Mouse (Mus musculus) brain, embryonic 18.5 days (tissue): ENCODE data around the gene Ppil3.

ENCODE experiments used
- DNase-seq: peaks from one replicate; pipeline ENCODE4 v3.0.0-alpha.2; 2012; ENCODE audit warnings: low read depth, low spot score

Ppil3 gene

GRCm38 (mm10) chr1:58409553-58410197, 35.6 kb downstream of the Ppil3 start:
- DNase-seq = no peak

GRCm38 (mm10) chr1:58408141-58408540, 37.1 kb downstream of the Ppil3 start:
- DNase-seq = no peak

- no peak for DNase-seq
These were observed 38.0 kb downstream of the Ppil3 start for GRCm38 (mm10) chr1:58407321-58407720.

- DNase-seq = no peak
These were observed 41.5 kb downstream of the Ppil3 start for GRCm38 (mm10) chr1:58403745-58404144.

GRCm38 (mm10) chr1:58401396-58401795, 43.9 kb downstream of the Ppil3 start:
- no peak for DNase-seq

- DNase-seq = no peak
These were observed 47.6 kb downstream of the Ppil3 start for GRCm38 (mm10) chr1:58397731-58398130.

GRCm38 (mm10) chr1:58396179-58396578, 49.1 kb downstream of the Ppil3 start:
- no peak for DNase-seq

GRCm38 (mm10) chr1:58395341-58395740, 49.9 kb downstream of the Ppil3 start:
- DNase-seq = no peak

GRCm38 (mm10) chr1:58393284-58394195, 51.7 kb downstream of the Ppil3 start:
- DNase-seq = no peak

GRCm38 (mm10) chr1:58392652-58393283, 52.5 kb downstream of the Ppil3 start, which contains the start of gene Bzw1:
Gene Bzw1 (plus strand): TSS chr1:58392898.
- DNase-seq = peak; percentile 83

- peak; percentile 18 for DNase-seq
These were observed 53.0 kb downstream of the Ppil3 start for GRCm38 (mm10) chr1:58392268-58392651.

- DNase-seq = no peak
These were observed 53.6 kb downstream of the Ppil3 start for GRCm38 (mm10) chr1:58391421-58392267.

- DNase-seq = no peak
These were observed 62.6 kb downstream of the Ppil3 start for GRCm38 (mm10) chr1:58382586-58383281.
